Mouse (Mus musculus): ENCODE results near the gene Gtf2f2. TPM values are rescaled to one million over a fixed set of nuclear protein-coding genes. Genes with fewer than 3 reads are reported as not detected.

Gene Gtf2f2
- polyA plus RNA-seq, 1 experiment from 2014 or later = 36.0 TPM

- H3K4me3 ChIP-seq (ENCODE audit: low read depth, low read length) = no peak overlapping the region
- peaks cover 3% of the 10 kb centered on the region; the same call in 1 of the 2 replicates for H3K4me1 ChIP-seq (ENCODE audit: control insufficient read depth, insufficient read depth, low read length)
- H3K9ac ChIP-seq (replicated peaks; ENCODE audit: low read depth, low read length) = no peak overlapping the region
- no peaks in the 10 kb centered on the region for H3K9me3 ChIP-seq (ENCODE audit: control insufficient read depth, low read depth, low read length)
- H3K4me2 ChIP-seq (replicated peaks; ENCODE audit: low read depth, low read length) = no peak overlapping the region
- H3K27ac ChIP-seq (ENCODE audit: low read length) = no peak overlapping the region
- no peak for ATAC-seq (ENCODE audit: insufficient number of reproducible peaks, insufficient read depth, low FRiP score, low read depth)
- H3K36me3 ChIP-seq (ENCODE audit: control insufficient read depth, insufficient read depth, low read length) = no peaks in the 10 kb centered on the region
- 44% methylated on average over 7 of the region's 7 CpGs for WGBS
- no peaks in the 10 kb centered on the region for H3K27me3 ChIP-seq (ENCODE audit: control insufficient read depth, insufficient read depth, low read length)
These were observed 22.0 kb upstream of the Gtf2f2 start for GRCm38 (mm10) chr14:76032671-76033136.

GRCm38 (mm10) chr14:76031117-76031842, 20.6 kb upstream of the Gtf2f2 start:
- H3K4me3 ChIP-seq (ENCODE audit: low read depth, low read length) = no peak overlapping the region
- 45% methylated on average over 11 of the region's 11 CpGs for WGBS
- no peaks in the 10 kb centered on the region for H3K27me3 ChIP-seq (ENCODE audit: control insufficient read depth, insufficient read depth, low read length)
- peaks cover 3% of the 10 kb centered on the region; the same call in 1 of the 2 replicates for H3K4me1 ChIP-seq (ENCODE audit: control insufficient read depth, insufficient read depth, low read length)
- no peaks in the 10 kb centered on the region for H3K36me3 ChIP-seq (ENCODE audit: control insufficient read depth, insufficient read depth, low read length)
- H3K9me3 ChIP-seq (ENCODE audit: control insufficient read depth, low read depth, low read length) = no peaks in the 10 kb centered on the region
- ATAC-seq (ENCODE audit: insufficient number of reproducible peaks, insufficient read depth, low FRiP score, low read depth) = no peak
- H3K4me2 ChIP-seq (replicated peaks; ENCODE audit: low read depth, low read length) = 0 out of 2 replicates have a peak overlapping the region, but pooled peaks have one; percentile 1
- H3K9ac ChIP-seq (replicated peaks; ENCODE audit: low read depth, low read length) = no peak overlapping the region
- 0 out of 2 replicates have a peak overlapping the region, but pooled peaks have one; percentile 2 for H3K27ac ChIP-seq (ENCODE audit: low read length)

- 83% methylated on average over 4 of the region's 4 CpGs for WGBS
- Histone ChIP-seq H3K9me3 (ENCODE audit: control insufficient read depth, low read depth, low read length) (no peaks in the 10 kb centered on the region), H3K36me3 (ENCODE audit: control insufficient read depth, insufficient read depth, low read length) (no peaks in the 10 kb centered on the region), H3K27me3 (ENCODE audit: control insufficient read depth, insufficient read depth, low read length) (no peaks in the 10 kb centered on the region), H3K4me2 (replicated peaks; ENCODE audit: low read depth, low read length) (no peak overlapping the region), H3K4me3 (ENCODE audit: low read depth, low read length) (no peak overlapping the region), H3K4me1 (ENCODE audit: control insufficient read depth, insufficient read depth, low read length) (no peaks in the 10 kb centered on the region), H3K27ac (ENCODE audit: low read length) (no peak overlapping the region), H3K9ac (replicated peaks; ENCODE audit: low read depth, low read length) (no peak overlapping the region)
- no peak for ATAC-seq (ENCODE audit: insufficient number of reproducible peaks, insufficient read depth, low FRiP score, low read depth)
These were observed 14.0 kb upstream of the Gtf2f2 start for GRCm38 (mm10) chr14:76024641-76025040.

GRCm38 (mm10) chr14:76020927-76021719, 10.5 kb upstream of the Gtf2f2 start:
- Histone ChIP-seq H3K27ac (ENCODE audit: low read length) (no peak overlapping the region), H3K36me3 (ENCODE audit: control insufficient read depth, insufficient read depth, low read length) (no peaks in the 10 kb centered on the region), H3K4me1 (ENCODE audit: control insufficient read depth, insufficient read depth, low read length) (no peaks in the 10 kb centered on the region), H3K27me3 (ENCODE audit: control insufficient read depth, insufficient read depth, low read length) (no peaks in the 10 kb centered on the region), H3K4me2 (replicated peaks; ENCODE audit: low read depth, low read length) (no peak overlapping the region), H3K9me3 (ENCODE audit: control insufficient read depth, low read depth, low read length) (no peaks in the 10 kb centered on the region), H3K4me3 (ENCODE audit: low read depth, low read length) (no peak overlapping the region), H3K9ac (replicated peaks; ENCODE audit: low read depth, low read length) (no peak overlapping the region)
- WGBS = 57% methylated on average over 7 of the region's 7 CpGs
- ATAC-seq (ENCODE audit: insufficient number of reproducible peaks, insufficient read depth, low FRiP score, low read depth) = no peak

GRCm38 (mm10) chr14:76020259-76020785, 9.7 kb upstream of the Gtf2f2 start:
- ATAC-seq (ENCODE audit: insufficient number of reproducible peaks, insufficient read depth, low FRiP score, low read depth) = no peak
- Histone ChIP-seq H3K4me2 (replicated peaks; ENCODE audit: low read depth, low read length) (no peak overlapping the region), H3K9ac (replicated peaks; ENCODE audit: low read depth, low read length) (no peak overlapping the region), H3K27ac (ENCODE audit: low read length) (no peak overlapping the region), H3K4me3 (ENCODE audit: low read depth, low read length) (no peak overlapping the region), H3K9me3 (ENCODE audit: control insufficient read depth, low read depth, low read length) (no peaks in the 10 kb centered on the region), H3K36me3 (ENCODE audit: control insufficient read depth, insufficient read depth, low read length) (no peaks in the 10 kb centered on the region), H3K27me3 (ENCODE audit: control insufficient read depth, insufficient read depth, low read length) (no peaks in the 10 kb centered on the region), H3K4me1 (ENCODE audit: control insufficient read depth, insufficient read depth, low read length) (no peaks in the 10 kb centered on the region)
- 80% methylated on average over 5 of the region's 5 CpGs for WGBS

- Histone ChIP-seq H3K9ac (replicated peaks; ENCODE audit: low read depth, low read length) (no peak overlapping the region), H3K9me3 (ENCODE audit: control insufficient read depth, low read depth, low read length) (no peaks in the 10 kb centered on the region), H3K4me1 (ENCODE audit: control insufficient read depth, insufficient read depth, low read length) (no peaks in the 10 kb centered on the region), H3K4me2 (replicated peaks; ENCODE audit: low read depth, low read length) (no peak overlapping the region), H3K27ac (ENCODE audit: low read length) (no peak overlapping the region), H3K4me3 (ENCODE audit: low read depth, low read length) (no peak overlapping the region), H3K27me3 (ENCODE audit: control insufficient read depth, insufficient read depth, low read length) (no peaks in the 10 kb centered on the region), H3K36me3 (ENCODE audit: control insufficient read depth, insufficient read depth, low read length) (no peaks in the 10 kb centered on the region)
- 84% methylated on average over 10 of the region's 10 CpGs for WGBS
- ATAC-seq (ENCODE audit: insufficient number of reproducible peaks, insufficient read depth, low FRiP score, low read depth) = no peak
These were observed 7.3 kb upstream of the Gtf2f2 start for GRCm38 (mm10) chr14:76017785-76018490.

- Histone ChIP-seq H3K4me3 (ENCODE audit: low read depth, low read length) (no peak overlapping the region), H3K27me3 (ENCODE audit: control insufficient read depth, insufficient read depth, low read length) (no peaks in the 10 kb centered on the region), H3K9me3 (ENCODE audit: control insufficient read depth, low read depth, low read length) (no peaks in the 10 kb centered on the region), H3K27ac (ENCODE audit: low read length) (no peak overlapping the region), H3K9ac (replicated peaks; ENCODE audit: low read depth, low read length) (no peak overlapping the region), H3K4me2 (replicated peaks; ENCODE audit: low read depth, low read length) (no peak overlapping the region), H3K36me3 (ENCODE audit: control insufficient read depth, insufficient read depth, low read length) (no peaks in the 10 kb centered on the region), H3K4me1 (ENCODE audit: control insufficient read depth, insufficient read depth, low read length) (peaks cover 6% of the 10 kb centered on the region; the same call in 1 of the 2 replicates)
- 60% methylated on average over 2 of the region's 2 CpGs for WGBS
- ATAC-seq (ENCODE audit: insufficient number of reproducible peaks, insufficient read depth, low FRiP score, low read depth) = no peak
These were observed 3.7 kb upstream of the Gtf2f2 start for GRCm38 (mm10) chr14:76014331-76014730.

- Histone ChIP-seq H3K4me3 (ENCODE audit: low read depth, low read length) (peak overlapping the region; percentile 86), H3K4me1 (ENCODE audit: control insufficient read depth, insufficient read depth, low read length) (peaks cover 12% of the 10 kb centered on the region; the same call in 1 of the 2 replicates), H3K27me3 (ENCODE audit: control insufficient read depth, insufficient read depth, low read length) (no peaks in the 10 kb centered on the region), H3K9me3 (ENCODE audit: control insufficient read depth, low read depth, low read length) (no peaks in the 10 kb centered on the region), H3K36me3 (ENCODE audit: control insufficient read depth, insufficient read depth, low read length) (no peaks in the 10 kb centered on the region), H3K9ac (replicated peaks; ENCODE audit: low read depth, low read length) (no peak overlapping the region), H3K27ac (ENCODE audit: low read length) (no peak overlapping the region), H3K4me2 (replicated peaks; ENCODE audit: low read depth, low read length) (peak overlapping the region; percentile 68)
- 28% methylated on average over 7 of the region's 7 CpGs for WGBS
- ATAC-seq (ENCODE audit: insufficient number of reproducible peaks, insufficient read depth, low FRiP score, low read depth) = peak; percentile 29; the same call in 1 of the 2 replicates
These were observed 395 bp upstream of the Gtf2f2 start for GRCm38 (mm10) chr14:76011062-76011457.
